18 mouse cellular contexts compared by ENCODE assay signal in genomic region chr17:21504524-21504923, GRCm38 (mm10). TPM values are rescaled to one million over a fixed set of nuclear protein-coding genes. Genes with fewer than 3 reads are reported as not detected.
A peak's percentile ranks its signal among the peaks of the same experiment; 100 is the strongest.
DNase-seq lines count a peak whose midpoint lies in the region; ATAC-seq and TF ChIP-seq lines count a peak whose summit lies in the region.
"Had no signal": no experiment of that assay in that cellular context is flagged by ENCODE, and none has a peak within 500 bp of the region (broad histone marks: within the 10 kb centered on the region; RNA-seq: fewer than 3 reads in every experiment).

No protein-coding gene starts in this region.

- no peaks in the 10 kb centered on the region for H3K9me3 ChIP-seq in liver, embryonic 12.5 days (replicated peaks)
- no peaks in the 10 kb centered on the region for H3K9me3 ChIP-seq in neural tube, embryonic 15.5 days (replicated peaks)
- H3K9me3 ChIP-seq: embryonic facial prominence, embryonic 15.5 days; heart, embryonic 13.5 days; kidney, embryonic 15.5 days; limb, embryonic 12.5 days had no signal

- no peak for DNase-seq in liver, adult 2 months (ENCODE audit: extremely low read depth, low read depth, low spot score)
- DNase-seq in CD4-positive, CD25-positive, alpha-beta regulatory T cell, adult 2 months (ENCODE audit: low read depth, low spot score): peak; percentile 30
- no peak for DNase-seq in Patski (ENCODE audit: low read depth, low spot score)
- no peak for DNase-seq in cerebellum, postnatal 25 days
- DNase-seq: cerebellum, postnatal 36 days; gastrocnemius, postnatal 10 days; lung, postnatal 14 days; right cerebral cortex, postnatal 25 days; thymus, postnatal 25 days had no signal

- peak; percentile 20; the same call in 1 of the 2 replicates for TF ChIP-seq CTCF in liver, adult 2 months (IDR thresholded peaks at IDR 0.05; ENCODE audit: low read depth, low read length)
- TF ChIP-seq CTCF in Patski (IDR thresholded peaks at IDR 0.05): peak; percentile 45

- CTCF ChIA-PET in Patski (lab: Charles Lee): no interaction called here

- in situ Hi-C loops in Patski (cut with MboI; ENCODE audit: low pct_unique_long_range_greater_than_20kb): no loop called here

- H3K79me2 ChIP-seq in liver, adult 2 months (ENCODE audit: control insufficient read depth, insufficient read depth, low read length): no peaks in the 10 kb centered on the region; the same call in 1 of the 2 replicates

- 100% methylated on average over 1 of the region's 1 CpGs for WGBS in liver, adult 2 months
- 83% methylated on average over 1 of the region's 1 CpGs for WGBS in liver, embryonic 12.5 days (ENCODE audit: insufficient replicate concordance)
- 98% methylated on average over 1 of the region's 1 CpGs for WGBS in neural tube, embryonic 15.5 days

- POLR2A ChIA-PET in Patski (lab: Charles Lee): no interaction called here

- H3K9ac ChIP-seq in liver, adult 2 months (ENCODE audit: low read depth, low read length): no peak overlapping the region
- no peak overlapping the region for H3K9ac ChIP-seq in liver, embryonic 12.5 days
- no peak overlapping the region for H3K9ac ChIP-seq in neural tube, embryonic 15.5 days (replicated peaks)
- H3K9ac ChIP-seq: embryonic facial prominence, embryonic 15.5 days; heart, embryonic 13.5 days; hindbrain, embryonic 14.5 days; kidney, embryonic 15.5 days; limb, embryonic 12.5 days had no signal

- no peaks in the 10 kb centered on the region for H3K27me3 ChIP-seq in liver, adult 2 months (ENCODE audit: control insufficient read depth, insufficient read depth, low read length)
- H3K27me3 ChIP-seq in liver, embryonic 12.5 days (replicated peaks): no peaks in the 10 kb centered on the region
- H3K27me3 ChIP-seq in Patski: no peaks in the 10 kb centered on the region
- H3K27me3 ChIP-seq in neural tube, embryonic 15.5 days (replicated peaks): no peaks in the 10 kb centered on the region
- H3K27me3 ChIP-seq: embryonic facial prominence, embryonic 15.5 days; heart, embryonic 13.5 days; kidney, embryonic 15.5 days; limb, embryonic 12.5 days had no signal

- H3K4me2 ChIP-seq in liver, embryonic 12.5 days: no peak overlapping the region
- H3K4me2 ChIP-seq in neural tube, embryonic 15.5 days: no peak overlapping the region
- H3K4me2 ChIP-seq: embryonic facial prominence, embryonic 15.5 days; heart, embryonic 13.5 days; hindbrain, embryonic 14.5 days; kidney, embryonic 15.5 days; limb, embryonic 12.5 days had no signal

- no peak overlapping the region for H3K27ac ChIP-seq in liver, adult 2 months (replicated peaks; ENCODE audit: insufficient read depth, low read depth, low read length)
- H3K27ac ChIP-seq in liver, embryonic 12.5 days: no peak overlapping the region
- no peak overlapping the region for H3K27ac ChIP-seq in neural tube, embryonic 15.5 days (replicated peaks)
- H3K27ac ChIP-seq: embryonic facial prominence, embryonic 15.5 days; heart, embryonic 13.5 days; hindbrain, embryonic 14.5 days; kidney, embryonic 15.5 days; limb, embryonic 12.5 days had no signal

- H3K4me3 ChIP-seq in liver, adult 2 months (ENCODE audit: insufficient read depth, low read depth, low read length): no peak overlapping the region
- no peak overlapping the region for H3K4me3 ChIP-seq in liver, embryonic 12.5 days
- H3K4me3 ChIP-seq in neural tube, embryonic 15.5 days (replicated peaks): no peak overlapping the region
- H3K4me3 ChIP-seq: embryonic facial prominence, embryonic 15.5 days; heart, embryonic 13.5 days; kidney, embryonic 15.5 days; limb, embryonic 12.5 days had no signal

- H3K4me1 ChIP-seq in liver, adult 2 months (ENCODE audit: control insufficient read depth, insufficient read depth, low read length): no peaks in the 10 kb centered on the region
- H3K4me1 ChIP-seq in liver, embryonic 12.5 days: no peaks in the 10 kb centered on the region
- no peaks in the 10 kb centered on the region for H3K4me1 ChIP-seq in neural tube, embryonic 15.5 days
- H3K4me1 ChIP-seq: embryonic facial prominence, embryonic 15.5 days; heart, embryonic 13.5 days; kidney, embryonic 15.5 days; limb, embryonic 12.5 days had no signal

- peaks cover 25% of the 10 kb centered on the region for H3K36me3 ChIP-seq in liver, adult 2 months (ENCODE audit: control insufficient read depth, insufficient read depth, low read length)
- H3K36me3 ChIP-seq in liver, embryonic 12.5 days: peaks cover 30% of the 10 kb centered on the region
- peaks cover 22% of the 10 kb centered on the region for H3K36me3 ChIP-seq in neural tube, embryonic 15.5 days

- TF ChIP-seq POLR2A in liver, adult 2 months (IDR thresholded peaks at IDR 0.05; ENCODE audit: extremely low read depth, insufficient read depth, low read length): no peak

- ATAC-seq in liver, embryonic 12.5 days: no peak
- no peak for ATAC-seq in Patski
- peak; percentile 85 for ATAC-seq in megakaryocyte-erythroid progenitor cell, adult 5-6 weeks (replicated peaks; ENCODE audit: low FRiP score, low TSS enrichment, poor library complexity, severe bottlenecking)
- no peak for ATAC-seq in neural tube, embryonic 15.5 days (ENCODE audit: low FRiP score)
- ATAC-seq: forebrain, embryonic 14.5 days had no signal

RNA-seq across cellular contexts. Expression of gene Zfp53, which starts 15.7 kb away (rescaled TPM):
- 3.8 and 4.3 TPM in 2 replicates for total RNA-seq in liver, adult 2 months (2014; rRNA removed)
- 0.95 and 1.2 TPM in 2 replicates for polyA plus RNA-seq in liver, adult 2 months (2012; rRNA removed)
- polyA plus RNA-seq in liver, embryonic 12.5 days (2016; fragmentation: Nextera tagmentation; extraction: Ambion mirVana): 4.1 TPM in 2 replicates
- polyA plus RNA-seq in Patski (2021): 17.9 TPM
- 2.8 and 6.3 TPM in 2 replicates for total RNA-seq in megakaryocyte-erythroid progenitor cell, adult 5-6 weeks (2014; fragmentation: Nextera tagmentation)
- total RNA-seq in megakaryocyte-erythroid progenitor cell, adult 5-6 weeks (2017): 3.6 and 6.2 TPM in 2 replicates
- polyA plus RNA-seq in neural tube, embryonic 15.5 days (2015; fragmentation: Nextera tagmentation; extraction: Ambion mirVana): 9.7 and 11.7 TPM in 2 replicates

RNA-seq across cellular contexts. Expression of gene Zfp52, which starts 30.8 kb away (rescaled TPM):
- 0.94 and 1.3 TPM in 2 replicates for total RNA-seq in liver, adult 2 months (2014; rRNA removed)
- not detected in 2 replicates for polyA plus RNA-seq in liver, adult 2 months (2012; rRNA removed)
- 1.4 and 1.5 TPM in 2 replicates for polyA plus RNA-seq in liver, embryonic 12.5 days (2016; fragmentation: Nextera tagmentation; extraction: Ambion mirVana)
- polyA plus RNA-seq in Patski (2021): 15.6 TPM
- 9.9 and 12.8 TPM in 2 replicates for total RNA-seq in megakaryocyte-erythroid progenitor cell, adult 5-6 weeks (2014; fragmentation: Nextera tagmentation)
- total RNA-seq in megakaryocyte-erythroid progenitor cell, adult 5-6 weeks (2017): 16.9 and 29.6 TPM in 2 replicates
- 2.2 and 3.2 TPM in 2 replicates for polyA plus RNA-seq in neural tube, embryonic 15.5 days (2015; fragmentation: Nextera tagmentation; extraction: Ambion mirVana)

RNA-seq across cellular contexts. Expression of gene Zfp51, which starts 54.4 kb away (rescaled TPM):
- 3.8 and 4.4 TPM in 2 replicates for total RNA-seq in liver, adult 2 months (2014; rRNA removed)
- polyA plus RNA-seq in liver, adult 2 months (2012; rRNA removed): 0.28 and 0.50 TPM in 2 replicates
- polyA plus RNA-seq in liver, embryonic 12.5 days (2016; fragmentation: Nextera tagmentation; extraction: Ambion mirVana): 7.8 and 8.4 TPM in 2 replicates
- 12.0 TPM for polyA plus RNA-seq in Patski (2021)
- 7.6 and 11.4 TPM in 2 replicates for total RNA-seq in megakaryocyte-erythroid progenitor cell, adult 5-6 weeks (2014; fragmentation: Nextera tagmentation)
- 11.4 and 11.8 TPM in 2 replicates for total RNA-seq in megakaryocyte-erythroid progenitor cell, adult 5-6 weeks (2017)
- polyA plus RNA-seq in neural tube, embryonic 15.5 days (2015; fragmentation: Nextera tagmentation; extraction: Ambion mirVana): 11.1 and 13.7 TPM in 2 replicates
